Mouse (Mus musculus): ENCODE results near the gene Gm9887.
"Not testable (repeated sequence)": the region's sequence is repeated elsewhere in the genome, so short reads cannot be mapped to it uniquely, and the experiment has no call there.

Gm9887 gene

DNA sequence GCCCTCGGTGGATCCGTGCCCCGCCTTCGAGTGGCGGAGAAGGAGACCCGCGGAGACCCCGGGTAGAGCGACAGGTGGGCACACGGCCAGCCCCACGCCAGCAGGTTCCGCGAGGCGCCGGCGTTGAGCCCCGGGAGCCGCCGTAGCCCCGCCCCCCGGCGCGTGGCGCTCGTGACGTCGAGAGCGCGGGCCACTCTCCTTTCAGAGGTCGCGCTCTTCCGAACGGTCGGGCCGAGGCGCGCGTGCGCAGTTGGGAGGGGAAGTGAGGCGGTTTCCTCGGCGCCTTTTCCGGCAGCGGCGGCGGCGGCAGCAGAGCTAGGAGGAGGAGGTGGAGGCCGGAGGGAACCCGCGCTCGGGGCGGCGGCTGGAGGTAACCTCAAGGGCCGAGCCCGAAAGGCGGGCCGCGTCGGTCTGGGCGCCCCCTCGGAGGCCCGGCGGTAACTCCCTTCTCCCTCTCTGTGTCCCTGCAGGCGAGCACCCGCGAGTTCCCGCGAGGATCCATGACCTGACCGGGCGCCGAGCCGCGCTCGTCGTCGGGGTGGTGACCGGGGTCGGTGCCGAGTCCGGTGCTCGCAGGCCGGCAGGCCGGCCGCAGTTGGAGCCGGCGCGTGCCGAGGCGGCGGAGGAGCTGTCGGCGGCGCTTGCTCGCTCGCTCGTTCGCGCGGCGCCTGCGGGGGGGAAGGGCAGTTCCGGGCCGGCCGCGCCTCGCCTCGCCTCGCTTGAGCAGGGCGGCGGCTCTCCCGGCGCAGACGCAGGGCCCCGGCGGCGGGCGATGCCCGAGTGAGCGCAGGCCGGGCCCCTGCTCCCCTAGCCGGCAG is at the start of gene Gm9887, which contains the start of gene Arf6:
Gene Gm9887 (minus strand): TSS at position 605 of the 818 bp plus-strand sequence.
Gene Arf6 (plus strand): TSS at position 297 of the 818 bp plus-strand sequence.
- peak; percentile 99 for DNase-seq

DNA sequence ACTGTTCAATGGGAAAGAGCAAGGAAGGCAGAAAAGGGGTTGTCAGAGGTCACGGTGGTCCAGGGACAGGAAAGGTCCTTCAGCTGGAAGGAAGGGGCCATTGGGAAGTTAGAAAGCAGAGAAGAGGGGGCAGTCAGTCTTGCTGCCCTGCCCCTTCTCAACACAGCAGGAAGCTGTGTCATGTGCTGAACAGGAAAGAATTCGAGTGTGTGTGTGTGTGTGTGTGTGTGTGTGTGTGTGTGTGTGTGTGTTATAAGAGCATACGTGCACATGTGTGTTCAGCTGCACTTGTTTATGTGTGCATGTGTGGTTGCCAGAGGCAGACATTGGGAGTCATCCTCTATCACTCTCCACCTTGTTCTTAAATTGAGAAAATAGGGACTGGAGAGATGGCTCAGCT is 48.5 kb upstream of the Gm9887 start:
- no peak for DNase-seq

DNA sequence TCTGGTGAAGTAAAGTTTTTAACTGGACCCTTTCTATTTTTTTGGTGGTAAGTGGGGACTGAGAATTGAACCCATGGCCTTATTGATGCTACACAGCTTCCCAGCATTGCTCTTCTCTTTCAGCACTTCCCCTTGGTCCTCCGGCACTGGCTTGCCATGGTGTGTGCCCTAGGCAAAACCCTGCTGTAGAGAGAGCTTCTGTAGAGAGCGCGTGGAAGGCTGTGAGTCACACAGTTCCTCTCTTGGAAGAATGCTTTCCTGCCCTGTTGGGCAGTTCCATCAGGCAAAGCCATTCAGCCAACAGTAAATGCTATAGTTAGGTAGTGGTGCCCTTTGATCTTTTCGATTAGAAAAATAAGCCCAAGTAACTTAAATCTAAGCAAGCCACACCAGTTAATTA is 47.3 kb upstream of the Gm9887 start:
- no peak for DNase-seq

DNA sequence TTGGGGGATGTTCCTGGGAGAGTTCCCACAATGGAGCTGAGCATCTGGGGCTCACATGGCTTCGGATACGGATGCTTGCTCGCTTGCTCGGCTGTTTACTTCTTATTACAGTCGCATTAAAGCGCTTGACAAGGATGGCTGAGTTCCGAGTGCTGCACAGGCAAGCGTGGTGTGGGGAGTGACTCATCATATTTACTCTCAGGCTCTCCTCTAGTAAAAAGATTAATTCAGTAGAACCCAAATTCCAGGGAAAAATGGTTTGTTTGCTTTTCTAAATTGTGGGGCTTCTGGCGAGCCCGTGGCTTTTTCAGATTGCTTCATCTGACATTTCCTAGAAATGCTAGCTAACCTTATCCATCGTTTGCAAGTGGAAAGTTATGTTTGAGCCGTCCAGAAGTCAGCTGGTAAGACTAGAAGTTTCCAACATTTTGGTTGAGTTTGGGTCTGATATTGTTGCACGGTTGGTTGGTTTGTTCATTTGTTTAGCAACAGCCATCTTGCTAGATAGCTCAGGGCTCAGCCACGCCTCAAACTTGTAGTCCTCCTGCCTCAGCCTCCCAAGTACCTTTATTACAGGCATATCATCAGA is 46.9 kb upstream of the Gm9887 start:
- peak; percentile 46 to 52 for DNase-seq

DNA sequence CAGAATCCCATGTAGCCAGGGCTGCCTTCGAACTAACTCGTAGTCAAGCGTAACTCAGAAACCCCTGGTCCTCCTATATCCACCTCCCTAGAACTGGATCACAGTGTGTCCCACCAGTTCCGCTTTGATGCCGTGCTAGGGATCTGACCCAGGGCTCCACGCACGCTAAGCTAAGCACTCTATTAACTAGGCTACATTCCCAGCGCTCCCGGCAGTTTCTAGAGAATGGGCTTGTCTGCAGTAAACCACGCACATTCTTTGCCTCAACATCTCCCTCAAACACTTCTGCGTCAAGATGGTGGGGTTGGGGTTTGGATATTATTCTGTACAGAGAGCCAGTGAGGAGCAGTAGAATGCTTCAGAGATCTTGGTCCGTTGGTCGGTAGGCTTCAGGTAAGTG is 46.3 kb upstream of the Gm9887 start:
- DNase-seq: peak in 1 of 2 experiments; percentile 40

DNA sequence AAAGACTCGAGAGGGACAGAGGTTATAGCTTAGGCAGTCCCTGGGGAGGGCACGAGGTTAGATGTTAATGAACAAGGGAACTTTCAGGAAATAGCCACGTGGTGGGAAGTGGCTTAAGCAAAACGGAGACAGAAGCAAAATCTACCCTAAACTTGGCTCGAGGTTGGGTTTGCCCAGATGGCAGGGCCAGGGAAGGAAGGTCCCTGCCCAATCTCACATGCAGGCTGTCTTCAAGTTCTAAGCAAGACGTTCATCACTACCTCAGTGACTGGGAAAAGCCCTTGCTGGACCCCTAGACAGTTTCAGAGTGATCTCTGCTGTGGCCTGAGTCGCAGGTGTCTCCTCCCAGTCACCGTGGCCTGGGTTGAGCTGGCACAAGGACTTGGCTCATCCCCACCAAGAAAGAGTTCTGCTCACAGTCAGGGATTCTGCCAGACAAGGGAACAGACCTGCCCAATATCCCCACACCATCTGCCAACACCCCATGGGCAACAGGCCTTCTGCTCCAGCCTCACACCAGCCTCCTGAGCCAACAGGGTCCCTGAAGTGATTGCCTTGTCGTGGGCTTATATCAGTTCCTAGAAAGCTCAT is 45.5 kb upstream of the Gm9887 start:
- DNase-seq: peak; percentile 90 to 94

DNA sequence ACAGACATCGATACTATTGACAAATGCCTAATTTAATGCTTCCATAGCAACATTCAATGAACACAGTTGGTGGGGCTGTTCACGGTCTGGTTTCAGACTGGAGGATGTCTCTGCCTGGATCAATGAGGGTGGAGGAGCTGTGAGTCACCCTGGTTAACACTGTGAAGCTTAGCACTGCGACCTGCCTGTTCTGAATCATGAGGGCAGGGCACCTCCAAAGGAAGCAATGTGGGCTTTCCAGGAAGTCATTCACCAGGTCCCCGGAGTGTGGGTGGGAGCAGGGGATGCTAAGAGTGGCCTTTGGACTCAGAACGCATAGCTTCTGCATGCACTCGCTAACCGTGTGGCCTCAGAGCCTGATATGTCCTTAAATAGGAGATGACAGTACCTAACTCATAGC is 44.5 kb upstream of the Gm9887 start:
- peak in 1 of 2 experiments; percentile 34 for DNase-seq

DNA sequence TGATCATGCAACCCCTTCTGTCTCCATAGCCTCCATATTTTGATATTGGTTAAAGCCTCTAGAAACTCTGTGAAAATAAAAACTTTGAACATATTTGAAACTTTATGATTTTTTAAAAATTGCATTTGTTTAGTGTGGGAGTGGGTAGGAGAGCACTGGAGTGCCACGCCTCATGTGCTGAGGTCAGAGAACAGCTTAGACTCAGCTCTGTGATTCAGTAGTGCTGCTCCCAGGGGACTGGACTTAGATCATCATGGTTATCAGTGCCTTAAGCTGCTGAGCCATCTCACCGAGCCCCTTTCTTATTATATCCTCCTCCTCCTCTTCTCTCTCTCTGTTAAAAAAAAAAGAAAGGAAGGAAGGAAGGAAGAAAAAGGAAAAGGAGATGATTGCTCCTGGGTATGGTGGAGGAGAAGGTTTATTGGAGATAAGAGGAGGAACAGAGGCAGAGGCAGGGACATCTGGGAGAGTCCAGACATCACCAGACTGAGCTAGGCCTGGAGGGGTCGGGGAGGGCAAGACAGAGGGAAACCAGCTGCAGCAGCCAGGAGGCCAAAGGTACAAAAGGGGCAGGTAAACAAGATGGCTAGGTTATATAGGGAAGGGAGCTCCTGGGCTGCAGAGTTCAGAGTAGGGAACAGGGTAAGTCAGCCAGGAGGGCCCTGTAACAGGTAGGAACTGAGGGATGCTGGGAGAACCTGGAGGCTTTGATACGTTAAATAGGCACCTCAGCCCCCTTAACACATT is 42.7 kb upstream of the Gm9887 start:
- no peak for DNase-seq

DNA sequence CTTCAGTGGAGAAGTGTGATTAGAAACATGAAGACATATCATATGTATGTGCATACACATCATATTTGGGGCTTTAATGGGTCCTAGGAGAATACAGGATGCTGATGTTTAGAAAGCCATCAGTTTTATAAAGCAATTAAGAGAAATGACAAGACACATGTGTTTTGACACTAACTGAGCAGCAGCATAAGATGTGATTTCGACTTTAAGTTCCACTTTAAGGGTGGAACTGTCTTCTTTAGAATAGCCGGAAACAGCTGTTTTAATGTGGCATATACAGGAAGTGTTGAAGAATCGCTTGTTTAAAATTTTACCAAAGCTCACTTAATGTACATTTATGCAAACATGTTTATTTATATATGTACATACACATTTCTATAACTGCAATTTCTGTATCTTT is 41.0 kb upstream of the Gm9887 start:
- no peak for DNase-seq

DNA sequence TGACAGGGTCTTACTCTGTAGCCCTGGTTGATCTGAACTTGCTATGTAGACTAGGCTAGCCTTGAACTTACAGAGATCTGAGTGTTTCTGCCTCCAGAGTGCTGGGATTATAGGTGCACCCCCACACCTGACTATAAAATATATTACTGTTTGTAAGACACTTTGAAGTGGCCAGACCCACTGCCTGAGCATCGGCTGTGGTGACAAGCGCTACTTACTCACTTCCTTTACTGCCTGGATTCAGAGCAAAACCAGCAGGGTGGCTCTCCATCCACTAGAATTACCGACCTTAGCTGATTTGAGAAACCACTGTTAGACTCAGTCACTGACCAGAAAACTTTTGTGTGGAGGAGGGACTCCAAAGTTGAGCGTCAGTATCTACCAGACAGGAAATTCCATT is 39.7 kb upstream of the Gm9887 start:
- DNase-seq: no peak

DNA sequence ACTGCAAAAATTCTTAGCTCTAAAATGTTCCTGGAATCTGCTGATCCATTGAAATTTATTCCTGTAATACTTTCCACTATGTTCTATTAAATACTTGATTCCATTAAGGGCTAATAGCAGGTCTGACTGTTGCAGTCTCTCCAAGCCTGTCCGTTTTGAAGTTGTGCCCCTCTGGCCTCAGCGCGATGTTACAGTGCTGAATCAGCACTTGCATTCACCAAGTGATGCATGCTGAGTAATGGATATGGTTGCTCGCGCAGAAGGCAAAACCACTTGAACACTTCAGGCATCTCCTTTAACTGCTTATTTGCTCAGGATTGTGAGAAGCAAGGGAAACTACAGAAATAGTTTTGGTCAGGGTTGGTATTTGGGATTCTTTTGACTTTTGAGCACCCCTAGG is 38.5 kb upstream of the Gm9887 start:
- DNase-seq: no peak

DNA sequence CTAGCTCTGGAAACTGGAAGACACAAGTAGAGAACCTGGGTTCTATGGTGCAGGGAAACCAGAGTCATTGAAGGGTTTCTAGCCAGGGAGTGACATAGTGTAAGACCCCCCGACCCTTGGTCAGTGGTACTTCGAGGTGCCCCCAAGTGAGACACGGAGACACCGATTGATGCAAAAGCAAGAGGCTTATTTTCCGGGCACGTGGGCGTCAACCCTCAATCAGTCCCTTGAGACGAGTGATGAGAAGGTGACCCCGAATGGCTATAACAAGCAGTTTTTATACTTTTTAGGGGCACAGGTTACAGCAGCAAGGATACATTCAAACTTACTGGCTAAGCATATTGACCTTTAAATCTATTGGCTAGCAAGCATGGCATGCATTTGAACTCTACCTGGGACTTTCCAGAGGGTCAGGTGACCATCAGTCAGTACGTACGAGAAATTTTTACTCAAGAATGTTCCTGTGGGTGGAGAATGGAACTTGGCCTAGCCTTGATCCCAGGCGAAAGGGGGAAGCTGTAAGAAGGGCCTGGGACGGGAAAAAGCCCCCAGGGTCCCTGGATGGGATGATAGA is 30.4 kb upstream of the Gm9887 start:
- DNase-seq: no peak

DNA sequence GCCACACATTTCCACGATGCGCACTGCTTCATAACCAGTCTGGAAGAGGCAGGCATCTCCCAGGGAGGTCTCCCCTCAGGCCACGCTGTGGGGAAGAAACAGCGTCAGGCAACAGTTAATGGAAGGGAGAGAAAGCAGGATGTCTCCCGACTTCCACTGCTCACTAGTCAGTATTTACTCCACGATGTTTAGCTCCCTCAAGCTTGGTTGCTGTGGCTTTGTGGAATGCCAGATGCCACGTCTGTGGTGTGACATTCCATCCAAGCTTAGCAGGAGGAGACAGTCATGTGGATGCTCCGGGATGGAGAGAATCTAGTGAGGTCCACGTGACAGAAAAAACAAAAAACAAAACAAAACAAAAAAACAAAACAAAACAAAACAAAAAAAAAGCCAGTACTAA is 29.8 kb upstream of the Gm9887 start:
- no peak for DNase-seq

DNA sequence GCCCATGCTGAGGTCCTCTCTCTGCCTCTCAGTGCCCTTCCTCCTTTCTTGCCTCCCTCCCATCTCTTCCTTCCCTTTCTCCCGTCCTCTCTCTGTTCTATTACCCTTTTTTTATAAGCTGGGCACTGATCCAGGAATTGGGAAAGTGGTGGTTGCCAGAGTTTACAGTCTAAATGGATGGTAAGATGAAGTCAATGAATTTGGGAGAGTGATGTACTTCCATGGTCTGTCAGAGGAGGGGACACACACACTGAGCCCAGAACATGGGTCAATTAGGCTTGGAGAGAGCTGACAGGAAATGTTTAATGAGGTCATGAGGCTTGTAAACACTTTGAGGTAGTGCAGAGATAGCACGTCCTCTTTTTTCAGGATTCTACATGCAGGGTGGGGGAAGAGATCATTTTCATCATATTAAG is 28.6 kb upstream of the Gm9887 start:
- no peak for DNase-seq

DNA sequence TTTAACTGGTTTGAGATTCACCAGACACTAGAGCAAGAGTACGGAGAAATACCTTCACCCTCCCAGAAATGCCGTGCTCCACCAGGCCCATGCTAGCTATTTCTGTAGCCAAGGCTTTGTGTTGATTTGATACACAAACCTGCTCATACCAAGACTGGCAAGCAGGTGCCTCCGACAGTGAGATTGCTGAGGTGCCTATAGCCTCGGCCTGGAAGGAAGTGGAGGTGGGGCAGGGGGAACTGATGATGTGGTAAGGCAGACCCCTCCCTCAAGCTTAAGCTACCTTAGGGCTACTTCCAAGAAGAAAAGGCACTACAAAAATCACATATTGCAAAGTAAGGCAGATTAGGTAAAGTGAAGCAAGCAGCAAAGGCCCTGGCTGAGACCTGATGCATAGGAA is 28.1 kb upstream of the Gm9887 start:
- no peak for DNase-seq

DNA sequence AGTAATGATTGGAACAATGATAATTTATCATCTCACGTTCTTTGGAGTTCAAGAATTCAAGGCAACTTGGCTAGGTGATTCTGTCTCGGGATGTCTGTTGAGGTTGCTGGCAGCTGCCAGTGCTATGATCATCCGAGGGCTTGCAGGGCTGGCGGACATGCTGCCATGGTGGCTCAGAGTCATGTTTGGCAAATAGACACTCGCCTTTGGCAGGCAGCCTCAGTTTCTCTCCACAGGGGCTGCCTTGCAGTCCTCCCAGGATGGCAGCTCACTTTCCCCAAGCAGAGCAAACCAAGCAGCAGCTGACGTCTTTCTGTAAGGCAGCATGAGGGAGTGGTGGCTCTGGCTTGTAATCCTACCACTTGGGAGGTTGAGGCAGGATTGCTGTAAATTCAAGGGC is 22.2 kb upstream of the Gm9887 start:
- DNase-seq: peak; percentile 97 to 98

DNA sequence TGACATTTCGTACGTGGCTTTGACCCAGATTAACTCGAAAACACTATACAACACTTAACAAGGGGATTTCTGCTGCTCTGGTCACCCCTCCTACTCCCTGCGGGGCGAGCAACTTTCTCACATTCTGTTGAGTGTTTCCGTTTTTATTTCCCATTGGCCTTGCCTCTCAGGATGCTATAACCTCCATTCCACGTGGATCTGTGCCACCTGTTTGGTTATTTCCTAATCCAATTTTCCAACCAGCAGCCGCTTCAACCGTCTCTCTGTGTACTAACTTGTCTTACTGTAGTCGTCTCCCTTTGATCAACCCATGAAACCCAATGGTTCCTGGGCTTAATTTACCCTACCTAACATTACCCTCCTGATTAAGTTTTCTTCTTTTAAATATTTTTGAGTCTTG is 20.8 kb upstream of the Gm9887 start:
- DNase-seq: peak; percentile 45 to 62

DNA sequence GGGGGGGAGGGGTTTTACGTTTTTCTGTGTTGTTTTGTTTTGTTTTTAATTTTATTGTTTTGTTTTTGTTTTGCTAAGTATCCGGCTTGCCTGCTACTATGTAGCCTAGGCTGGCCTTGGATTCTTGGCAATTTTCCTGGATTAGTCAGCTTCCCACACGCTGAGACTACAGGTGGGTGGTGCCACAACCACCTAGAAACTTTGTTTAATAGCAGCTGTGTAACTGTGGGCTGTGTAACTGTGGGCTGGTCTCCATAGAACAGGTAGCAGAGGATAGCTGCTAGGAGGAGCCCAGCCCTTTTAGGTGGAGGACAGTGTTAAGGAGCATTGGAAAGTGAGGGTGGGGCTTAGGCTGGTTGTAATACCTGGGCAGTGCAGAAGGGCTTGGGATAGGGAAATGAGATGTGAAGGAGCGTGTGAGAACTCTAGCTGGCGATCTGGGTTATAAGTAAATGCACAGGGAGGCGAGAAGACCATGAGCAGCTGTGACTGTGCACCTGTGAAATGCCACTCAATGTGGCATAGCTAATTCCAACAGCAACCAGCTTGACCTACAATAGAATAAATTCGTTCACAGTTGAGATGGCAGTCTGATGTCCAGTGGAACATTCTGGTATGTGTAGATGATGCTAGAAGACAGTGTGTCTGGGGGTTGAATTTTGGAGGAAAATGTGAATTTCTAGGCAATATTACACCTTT is 17.9 kb upstream of the Gm9887 start:
- DNase-seq: no peak

DNA sequence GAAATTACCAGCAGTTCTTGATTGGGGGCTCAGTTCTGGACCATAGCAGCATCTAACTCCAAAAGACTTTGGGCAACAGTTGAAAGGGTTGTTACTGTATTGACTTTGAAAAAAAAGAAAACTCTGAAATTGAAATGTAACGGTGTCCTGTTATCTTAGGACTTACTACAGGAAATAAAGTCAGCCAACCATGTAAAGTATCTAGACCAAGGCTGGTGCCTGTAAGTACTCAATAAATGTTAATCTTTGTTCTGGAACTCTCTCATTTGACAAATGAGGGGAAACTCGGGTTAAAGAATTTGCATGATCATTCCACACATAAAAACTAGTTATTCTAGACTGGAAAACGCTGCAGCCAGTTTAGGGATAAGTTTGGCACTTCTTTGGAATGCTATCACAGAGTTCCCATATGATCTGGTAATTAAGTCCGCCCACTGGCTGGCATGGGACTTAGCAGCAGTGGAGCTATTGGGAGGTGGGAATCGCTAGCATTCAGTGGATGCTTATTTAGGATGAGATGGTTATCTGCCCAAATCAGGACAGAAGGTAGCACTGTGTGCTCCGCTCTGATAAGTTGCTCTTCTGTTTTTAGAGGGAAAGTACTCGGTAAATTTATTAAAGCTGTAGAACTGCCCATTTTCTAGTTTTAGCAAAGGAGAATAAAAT is 17.1 kb upstream of the Gm9887 start:
- DNase-seq: no peak

DNA sequence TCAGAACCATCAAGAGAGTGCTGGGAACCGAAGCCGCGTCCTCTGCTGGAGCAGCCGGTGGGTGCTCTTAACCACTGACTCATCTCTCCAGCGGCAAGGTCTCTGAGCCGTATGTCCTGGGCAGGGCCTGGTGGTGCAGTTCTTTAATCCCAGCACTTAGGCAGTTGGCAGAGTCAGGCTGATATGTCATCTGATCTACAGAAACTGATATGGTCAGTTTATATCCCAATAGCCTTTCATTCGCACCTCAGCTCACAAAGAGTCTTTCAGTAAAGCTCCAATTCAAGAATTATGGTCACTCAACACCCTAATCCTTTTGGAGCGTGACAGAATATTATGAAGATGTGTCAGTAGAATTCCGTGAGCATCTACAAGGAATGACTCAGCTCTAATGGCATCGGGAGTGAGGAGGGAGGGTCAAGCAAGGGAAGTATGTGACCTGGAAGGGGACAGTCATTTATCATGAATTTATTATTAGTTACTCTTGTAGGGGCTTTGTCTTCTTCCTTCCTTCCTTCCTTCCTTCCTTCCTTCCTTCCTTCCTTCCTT is 16.1 kb upstream of the Gm9887 start:
- DNase-seq: no peak

DNA sequence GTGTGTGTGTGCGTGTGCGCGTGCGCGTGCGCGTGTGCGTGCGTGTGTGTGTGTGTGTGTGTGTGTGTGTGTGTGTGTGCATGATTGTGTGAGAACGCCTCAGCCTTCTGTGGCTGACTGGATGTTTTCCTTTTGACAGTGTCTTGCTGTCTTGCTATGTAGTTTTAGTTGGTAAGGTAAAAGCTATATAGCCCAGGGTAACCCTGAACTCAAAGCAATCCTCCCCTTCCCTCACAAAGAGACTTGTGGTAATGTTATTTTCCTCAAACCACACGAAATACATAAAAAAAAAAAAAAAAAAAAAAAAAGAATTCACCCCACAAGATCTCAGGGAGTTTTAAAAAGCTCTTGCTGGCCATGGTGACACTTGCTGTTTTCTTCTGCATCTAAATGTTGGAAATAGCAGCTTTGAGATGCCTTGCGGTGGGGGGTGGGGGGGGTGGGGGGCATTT is 14.0 kb upstream of the Gm9887 start:
- not testable (repeated sequence) for DNase-seq

Measured in cerebellum, postnatal 14 days (tissue).